Mouse (Mus musculus) kidney, embryonic 14.5 days (tissue): ENCODE results near the gene Hsd17b11. TPM values are rescaled to one million over a fixed set of nuclear protein-coding genes. Genes with fewer than 3 reads are reported as not detected.
"Not testable (repeated sequence)": the region's sequence is repeated elsewhere in the genome, so short reads cannot be mapped to it uniquely, and the experiment has no call there.

Experiments used
- ATAC-seq: fragments of 200-750 bp; cut with Nextera tagmentation; 2 replicates; pipeline ENCODE4 v1.8.0; 2017; ENCODE audit warnings: moderate number of reproducible peaks, mild to moderate bottlenecking, moderate TSS enrichment, moderate library complexity; ENCODE audit not compliant: low FRiP score, low TSS enrichment
- H3K27ac ChIP-seq: fragments of 300-500 bp; sonication (generic); 2 replicates; pipeline ENCODE4 v1.5.1; 2014; ENCODE audit warnings: low read depth, mild to moderate bottlenecking, low read length, moderate library complexity, mixed read lengths
- H3K27me3 ChIP-seq: fragments of 300-500 bp; sonication (generic); 2 replicates; pipeline ENCODE4 v1.6.1; 2014; ENCODE audit warnings: mild to moderate bottlenecking, low read length; ENCODE audit not compliant: control insufficient read depth, insufficient read depth
- H3K36me3 ChIP-seq: fragments of 300-500 bp; sonication (generic); 2 replicates; pipeline ENCODE4 v1.6.1; 2014; ENCODE audit warnings: low read length, mixed read lengths; ENCODE audit not compliant: control insufficient read depth, insufficient read depth
- H3K4me1 ChIP-seq: fragments of 300-500 bp; sonication (generic); 2 replicates; pipeline ENCODE4 v1.6.1; 2014; ENCODE audit warnings: low read length, mixed read lengths; ENCODE audit not compliant: control insufficient read depth, insufficient read depth
- H3K4me2 ChIP-seq: fragments of 300-500 bp; sonication (generic); replicated peaks from 2 replicates; pipeline ENCODE4 v1.6.1; 2014; ENCODE audit warnings: low read depth, mild to moderate bottlenecking, low read length
- H3K4me3 ChIP-seq: fragments of 300-500 bp; sonication (generic); 2 replicates; pipeline ENCODE4 v1.5.1; 2014; ENCODE audit warnings: mild to moderate bottlenecking, low read length
- H3K9ac ChIP-seq: fragments of 300-500 bp; sonication (generic); 2 replicates; pipeline ENCODE4 v1.6.1; 2014; ENCODE audit warnings: low read depth, mild to moderate bottlenecking, low read length, moderate library complexity
- H3K9me3 ChIP-seq: fragments of 300-500 bp; sonication (generic); 2 replicates; pipeline ENCODE4 v1.6.1; 2016; ENCODE audit warnings: low read length; ENCODE audit not compliant: control insufficient read depth
- WGBS: fragments of 180-500 bp; shearing (Covaris S2); extraction: QIAGEN DNeasy Blood & Tissue Kit; methylation state at CpG from one replicate; pipeline ENCODE4 v1.1.7; 2014; 5-methylcytosine and 5-hydroxymethylcytosine counted together
- microRNA-seq: library from miRNA; unstranded; fragments of <30 nt; microRNA quantifications from one replicate; pipeline ENCODE4, GENCODE M21; 2016
- polyA plus RNA-seq: library from polyadenylated mRNA; unstranded; fragments of >200 nt; fragmentation: Nextera tagmentation; extraction: Ambion mirVana; gene quantifications from 2 replicates; pipeline ENCODE4 v1.2.1, GENCODE M21; 2014

Gene Hsd17b11
- polyA plus RNA-seq, 1 experiment from 2014 or later, result 7.3 TPM

GRCm38 (mm10) chr5:103950138-103950537 lies 71.6 kb downstream of the Hsd17b11 start:
- not testable (repeated sequence) for H3K36me3 ChIP-seq, H3K27ac ChIP-seq, H3K9ac ChIP-seq, H3K9me3 ChIP-seq, H3K4me3 ChIP-seq, H3K27me3 ChIP-seq, H3K4me2 ChIP-seq, ATAC-seq, H3K4me1 ChIP-seq
- WGBS, result 92% methylated on average over 15 of the region's 15 CpGs

GRCm38 (mm10) chr5:103943183-103943582 lies 78.5 kb downstream of the Hsd17b11 start:
- no peaks in the 10 kb centered on the region for H3K27me3 ChIP-seq
- H3K27ac ChIP-seq, result no peak overlapping the region
- H3K9me3 ChIP-seq, result no peaks in the 10 kb centered on the region
- H3K4me2 ChIP-seq, result no peak overlapping the region
- no peaks in the 10 kb centered on the region for H3K36me3 ChIP-seq
- no peak for ATAC-seq
- no peaks in the 10 kb centered on the region for H3K4me1 ChIP-seq
- WGBS, result 49% methylated on average over 6 of the region's 6 CpGs
- H3K4me3 ChIP-seq, result no peak overlapping the region
- H3K9ac ChIP-seq, result no peak overlapping the region

- no peaks in the 10 kb centered on the region for H3K4me1 ChIP-seq
- ATAC-seq, result no peak
- H3K36me3 ChIP-seq, result no peaks in the 10 kb centered on the region
- no peak overlapping the region for H3K9ac ChIP-seq
- WGBS, result 89% methylated on average over 1 of the region's 1 CpGs
- no peak overlapping the region for H3K4me2 ChIP-seq
- no peaks in the 10 kb centered on the region for H3K27me3 ChIP-seq
- no peak overlapping the region for H3K4me3 ChIP-seq
- no peaks in the 10 kb centered on the region for H3K9me3 ChIP-seq
- no peak overlapping the region for H3K27ac ChIP-seq
These were observed 81.9 kb downstream of the Hsd17b11 start for GRCm38 (mm10) chr5:103939856-103940255.

Small RNAs within 50 kb of the gene (microRNA-seq; reads per million reads assigned to microRNA genes)
- 1.5 reads per million for gene Mir5619

Other genes with a start within 250 kb of the Hsd17b11 start
- gene Klhl8, start 110.7 kb downstream of the Hsd17b11 start, polyA plus RNA-seq, result 6.8 and 13.3 TPM in 2 replicates
- gene Hsd17b13, start 44.5 kb downstream of the Hsd17b11 start, polyA plus RNA-seq, result 0.23 TPM in 1 of 2 replicates, not detected in the other
- 57.5 and 58.1 TPM in 2 replicates for gene Nudt9, start 24.4 kb upstream of the Hsd17b11 start, polyA plus RNA-seq
- gene Gm17660, start 55.7 kb upstream of the Hsd17b11 start, polyA plus RNA-seq, result not detected in 2 replicates
- 33.5 and 36.1 TPM in 2 replicates for gene Sparcl1, start 91.8 kb upstream of the Hsd17b11 start, polyA plus RNA-seq
- not detected in 2 replicates for gene Dspp, start 148.8 kb upstream of the Hsd17b11 start, polyA plus RNA-seq
- not detected in 2 replicates for gene Dmp1, start 180.7 kb upstream of the Hsd17b11 start, polyA plus RNA-seq